Mouse (Mus musculus) heart, adult 2 months (tissue): Measurements from ENCODE around the gene Pdc. TPM values are rescaled to one million over a fixed set of nuclear protein-coding genes. Genes with fewer than 3 reads are reported as not detected.
"Not testable (repeated sequence)": the region's sequence is repeated elsewhere in the genome, so short reads cannot be mapped to it uniquely, and the experiment has no call there.

Experiments used
- DNase-seq, 2 experiments: peaks; one replicate each; pipeline ENCODE4 v3.0.0; 2021
- H3K27ac ChIP-seq: fragments of 200-600 bp; 2 replicates; pipeline ENCODE4 v1.8.1; 2022
- H3K27me3 ChIP-seq: fragments of 200-500 bp; 2 replicates; pipeline ENCODE4 v1.6.1; 2012; ENCODE audit warnings: mild to moderate bottlenecking, low read length, inconsistent platforms, mixed read lengths; ENCODE audit not compliant: control insufficient read depth, insufficient read depth
- H3K36me3 ChIP-seq: fragments of 200-500 bp; 2 replicates; pipeline ENCODE4 v1.6.1; 2012; ENCODE audit warnings: low read length, inconsistent platforms; ENCODE audit not compliant: control insufficient read depth, insufficient read depth
- H3K4me1 ChIP-seq: fragments of 200-500 bp; 2 replicates; pipeline ENCODE4 v1.6.1; 2011; ENCODE audit warnings: low read length; ENCODE audit not compliant: control insufficient read depth, insufficient read depth
- H3K4me3 ChIP-seq: fragments of 200-600 bp; 2 replicates; pipeline ENCODE4 v1.8.1; 2022
- H3K79me2 ChIP-seq: fragments of 200-500 bp; replicated peaks from 2 replicates; pipeline ENCODE4 v1.6.1; 2012; ENCODE audit warnings: mild to moderate bottlenecking, inconsistent platforms, low read length, moderate library complexity, mixed read lengths; ENCODE audit not compliant: control insufficient read depth, insufficient read depth
- H3K9ac ChIP-seq: fragments of 200-500 bp; 2 replicates; pipeline ENCODE4 v1.6.1; 2012; ENCODE audit warnings: low read depth, mild to moderate bottlenecking, control low read depth, inconsistent platforms, low read length, mixed read lengths
- CTCF ChIP-seq: fragments of 200-600 bp; IDR thresholded peaks from 2 replicates; pipeline ENCODE4 v1.8.1; 2022; ENCODE audit warnings: antibody characterized with exemption, mild to moderate bottlenecking, moderate library complexity
- EP300 ChIP-seq: fragments of 200-500 bp; IDR thresholded peaks from 2 replicates; pipeline ENCODE4 v1.6.1; 2011; ENCODE audit warnings: low read depth, low read length, control low read depth; ENCODE audit not compliant: insufficient read depth
- POLR2A ChIP-seq: fragments of 200-500 bp; IDR thresholded peaks from 2 replicates; pipeline ENCODE4 v1.6.1; 2011; ENCODE audit warnings: mild to moderate bottlenecking, low read depth, low read length, control low read depth; ENCODE audit not compliant: insufficient read depth
- WGBS: fragments of 180-500 bp; shearing (Covaris S2); methylation state at CpG from one replicate; pipeline ENCODE4 v1.1.7; 2018; 5-methylcytosine and 5-hydroxymethylcytosine counted together
- intact Hi-C: fragments of 180-260 bp; cut with DNase I; formaldehyde crosslinking; loops from one replicate; pipeline ENCODE4 v1.15.1; 2025
- long read RNA-seq: library from polyadenylated mRNA; stranded (forward); transcript quantifications from one replicate; pipeline ENCODE4 v2.0.0, GENCODE M21; 2021
- polyA plus RNA-seq: library from polyadenylated mRNA; depleted of rRNA; stranded (reverse); fragments of >200 nt; gene quantifications from 2 replicates; pipeline ENCODE4 v1.2.3, GENCODE M21; 2012; rRNA removed
- total RNA-seq, 2 experiments: library from RNA; stranded (reverse); gene quantifications; 2 replicates each; pipeline ENCODE4 v1.2.3; 2021

Gene Pdc
- total RNA-seq (not detected), polyA plus RNA-seq (not detected in 2 replicates)
- long read RNA-seq = 0 reads

- intact Hi-C loops = no loop called here
- Histone ChIP-seq H3K27me3 (no peaks in the 10 kb centered on the region), H3K36me3 (no peaks in the 10 kb centered on the region), H3K27ac (no peak within 1 kb of the TSS), H3K9ac (no peak within 1 kb of the TSS), H3K79me2 (no peaks in the 10 kb centered on the region), H3K4me1 (no peaks in the 10 kb centered on the region), H3K4me3 (no peak within 1 kb of the TSS)
- WGBS = 83% methylated on average over 1 of the region's 1 CpGs
- DNase-seq = no peak
- no peak for TF ChIP-seq EP300
- no peak for TF ChIP-seq POLR2A
- no peak for TF ChIP-seq CTCF
Measured at GRCm38 (mm10) chr1:150319205-150319604, at the start of gene Pdc. Gene Pdc (plus strand): TSS chr1:150319417.

DNA sequence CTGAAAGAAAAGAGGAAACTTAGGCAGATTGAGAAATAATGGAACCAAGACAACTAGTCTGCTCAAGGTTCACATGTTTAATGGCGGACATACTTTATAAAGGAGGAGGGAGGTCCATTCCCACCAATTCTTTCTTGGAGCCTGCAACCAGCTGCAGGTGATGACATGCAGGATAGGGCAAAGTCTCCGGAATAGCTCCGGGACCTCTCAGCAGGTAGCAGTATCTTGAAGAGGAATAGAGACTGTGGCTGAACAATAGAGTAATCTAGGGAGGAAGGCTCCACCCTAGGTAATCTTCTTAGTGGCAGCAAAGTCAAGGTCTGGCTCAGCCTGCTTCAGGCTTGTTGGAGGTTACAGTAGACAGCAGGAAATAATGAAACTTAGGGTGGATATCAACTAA is 25.2 kb upstream of the Pdc start:
- H3K79me2 ChIP-seq, H3K4me1 ChIP-seq, intact Hi-C loops, H3K27me3 ChIP-seq, H3K9ac ChIP-seq, H3K36me3 ChIP-seq, H3K27ac ChIP-seq, H3K4me3 ChIP-seq, DNase-seq: not testable (repeated sequence)
- WGBS = 75% methylated on average over 3 of the region's 3 CpGs

- no peaks in the 10 kb centered on the region for H3K36me3 ChIP-seq
- intact Hi-C loops = no loop called here
- TF ChIP-seq POLR2A (no peak), CTCF (peak; percentile 70)
- no peak overlapping the region for H3K9ac ChIP-seq
- no peak overlapping the region for H3K27ac ChIP-seq
- H3K4me1 ChIP-seq = no peaks in the 10 kb centered on the region
- H3K4me3 ChIP-seq = no peak overlapping the region
- WGBS = 46% methylated on average over 1 of the region's 1 CpGs
- H3K27me3 ChIP-seq = no peaks in the 10 kb centered on the region
- DNase-seq = no peak
- no peaks in the 10 kb centered on the region for H3K79me2 ChIP-seq
Measured at GRCm38 (mm10) chr1:150307599-150307998, 11.6 kb upstream of the Pdc start.

GRCm38 (mm10) chr1:150335111-150335510 is 15.9 kb downstream of the Pdc start:
- Histone ChIP-seq H3K27me3 (no peaks in the 10 kb centered on the region), H3K9ac (no peak overlapping the region), H3K79me2 (no peaks in the 10 kb centered on the region), H3K4me3 (no peak overlapping the region), H3K36me3 (no peaks in the 10 kb centered on the region), H3K4me1 (no peaks in the 10 kb centered on the region), H3K27ac (no peak overlapping the region)
- intact Hi-C loops = no loop called here
- TF ChIP-seq POLR2A (no peak), CTCF (no peak), EP300 (no peak)
- DNase-seq = no peak
- WGBS = 46% methylated on average over 2 of the region's 2 CpGs

DNA sequence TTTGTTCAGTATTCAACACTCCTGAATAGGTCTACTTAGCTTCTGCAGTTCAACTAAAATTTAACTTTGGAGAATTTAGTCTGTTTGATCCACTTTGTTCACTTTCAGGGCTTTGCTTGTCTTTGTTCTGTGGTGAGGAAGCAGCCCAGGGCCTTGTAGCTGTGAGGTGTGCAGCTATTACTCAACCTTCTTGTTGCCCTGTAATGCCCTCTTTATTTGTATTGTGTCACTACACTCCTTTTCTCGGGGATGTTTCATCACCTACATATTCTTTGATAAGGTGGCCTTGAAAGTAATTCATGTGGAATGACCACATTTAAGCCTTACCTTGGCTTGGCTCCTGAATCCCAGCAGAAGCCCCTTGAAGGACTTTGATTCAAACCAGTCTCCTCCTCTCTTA is 41.6 kb downstream of the Pdc start:
- Histone ChIP-seq H3K9ac (no peak overlapping the region), H3K27ac (no peak overlapping the region), H3K36me3 (no peaks in the 10 kb centered on the region), H3K27me3 (no peaks in the 10 kb centered on the region), H3K4me3 (no peak overlapping the region), H3K79me2 (no peaks in the 10 kb centered on the region), H3K4me1 (no peaks in the 10 kb centered on the region)
- WGBS = 86% methylated on average over 1 of the region's 1 CpGs
- DNase-seq = no peak
- TF ChIP-seq CTCF = no peak
- TF ChIP-seq EP300 = no peak
- no peak for TF ChIP-seq POLR2A
- intact Hi-C loops = no loop called here

- no peak for TF ChIP-seq POLR2A
- peak; percentile 73 for TF ChIP-seq CTCF
- TF ChIP-seq EP300 = no peak
- H3K27me3 ChIP-seq = no peaks in the 10 kb centered on the region
- H3K79me2 ChIP-seq = no peaks in the 10 kb centered on the region
- intact Hi-C loops = loop anchor here (10.0 kb wide), 1 partner anchor 538 kb away; no protein-coding TSS in a partner anchor
- H3K9ac ChIP-seq = no peak overlapping the region
- 56% methylated on average over 3 of the region's 3 CpGs for WGBS
- H3K4me3 ChIP-seq = no peak overlapping the region
- H3K4me1 ChIP-seq = no peaks in the 10 kb centered on the region
- H3K27ac ChIP-seq = no peak overlapping the region
- no peak for DNase-seq
- no peaks in the 10 kb centered on the region; the same call in 1 of the 2 replicates for H3K36me3 ChIP-seq
Measured at GRCm38 (mm10) chr1:150372895-150373294, 53.7 kb downstream of the Pdc start.
